Mouse (Mus musculus) T-helper 1 cell (primary cell): ENCODE data around the gene Hk1.

Source experiments
- in situ Hi-C: fragments of 300-600 bp; cut with MboI, MseI; formaldehyde crosslinking; loops from one replicate; pipeline ENCODE4 v1.15.1; 2025; ENCODE audit warnings: high pct_unique_total_duplicates

The Hk1 gene

DNA sequence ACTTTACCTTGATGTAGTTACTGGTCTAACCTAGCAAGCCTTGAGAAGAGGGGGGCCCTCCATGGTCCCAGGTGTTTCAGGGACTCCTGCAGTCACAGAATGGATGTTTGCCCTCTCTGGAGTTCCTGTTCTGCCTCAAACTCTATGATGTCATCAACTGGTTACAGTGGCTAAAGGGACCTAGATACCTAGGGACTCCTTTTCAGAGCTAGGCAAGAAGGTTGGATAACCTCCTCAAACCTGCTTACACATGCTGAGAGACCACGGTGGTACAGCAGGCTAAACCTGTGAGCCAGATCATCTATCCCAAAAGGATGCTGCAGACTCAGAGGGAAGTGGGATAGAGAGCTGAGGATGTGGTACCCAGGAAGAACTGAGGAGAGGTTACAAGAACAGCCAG lies at the start of gene Hk1:
Gene Hk1 (minus strand): TSS at position 101 of the 400 bp plus-strand sequence.
- in situ Hi-C loops: loop anchor here (25.0 kb wide), 1 partner anchor 1918 kb away; no protein-coding TSS in a partner anchor

- in situ Hi-C loops: loop anchor here (5.0 kb wide), 1 partner anchor 73 kb away; no protein-coding TSS in a partner anchor
Observed at GRCm38 (mm10) chr10:62425081-62425871, 45.6 kb upstream of the Hk1 start.

DNA sequence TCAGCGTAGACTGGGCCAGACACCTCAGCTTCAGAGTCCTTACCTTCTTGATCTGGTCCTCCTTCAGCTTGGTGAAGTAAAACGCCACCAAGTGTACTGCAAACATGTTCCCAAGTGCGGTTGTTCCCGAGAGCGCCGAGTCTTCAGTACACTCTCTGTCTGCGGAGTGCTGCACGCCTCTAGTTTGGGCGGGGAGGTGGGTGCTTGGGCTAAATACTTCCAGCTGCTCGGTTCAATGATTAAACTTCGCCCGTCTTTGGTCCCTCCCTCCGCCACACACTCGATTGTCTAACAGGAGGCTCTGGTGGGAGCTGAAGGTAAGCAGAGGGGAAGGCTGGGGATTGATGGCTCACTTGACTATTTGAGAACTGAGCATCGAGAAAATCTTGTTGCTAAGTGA lies 42.5 kb upstream of the Hk1 start, which contains the start of gene Hkdc1:
Gene Hkdc1 (minus strand): TSS at position 237 of the 400 bp plus-strand sequence.
- in situ Hi-C loops: no loop called here

DNA sequence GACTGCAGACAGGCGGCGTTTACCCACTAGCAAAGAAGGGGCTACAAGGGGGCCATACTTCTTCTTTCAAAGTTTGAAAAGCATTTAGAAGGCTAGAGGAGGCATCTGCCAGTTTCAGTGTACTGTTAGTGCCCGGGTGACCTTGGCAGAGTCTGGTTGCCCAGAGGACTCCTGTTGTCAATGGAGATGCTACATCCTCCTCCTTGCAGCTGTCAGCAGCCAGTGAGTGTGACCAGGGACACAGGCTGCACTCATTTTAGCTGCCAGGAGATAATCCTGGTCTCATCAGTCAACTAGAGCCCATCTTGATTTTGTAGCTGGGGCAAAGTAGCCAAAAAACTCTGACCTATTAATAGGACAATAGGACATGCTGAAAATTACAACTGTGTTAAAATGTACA lies 41.4 kb upstream of the Hk1 start:
- in situ Hi-C loops: no loop called here

DNA sequence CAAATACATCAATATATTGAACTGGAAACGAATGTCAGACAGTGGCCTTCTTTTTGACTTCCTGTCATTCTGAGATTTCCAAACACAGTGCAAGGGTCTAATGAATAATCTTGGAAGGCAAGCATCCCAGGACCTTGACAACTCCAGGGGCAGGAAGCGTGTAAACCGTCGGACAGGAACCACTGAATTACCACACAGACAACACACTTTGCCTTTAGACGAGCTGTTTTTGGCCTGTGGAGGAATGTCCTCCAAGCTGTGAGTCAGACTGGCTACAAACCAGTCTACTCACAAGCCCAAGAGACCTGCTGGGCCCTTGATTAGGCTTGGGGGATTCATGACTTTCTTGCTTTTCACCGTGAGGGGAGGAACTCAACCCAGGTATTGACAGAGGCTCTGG lies 40.7 kb upstream of the Hk1 start:
- in situ Hi-C loops: no loop called here

DNA sequence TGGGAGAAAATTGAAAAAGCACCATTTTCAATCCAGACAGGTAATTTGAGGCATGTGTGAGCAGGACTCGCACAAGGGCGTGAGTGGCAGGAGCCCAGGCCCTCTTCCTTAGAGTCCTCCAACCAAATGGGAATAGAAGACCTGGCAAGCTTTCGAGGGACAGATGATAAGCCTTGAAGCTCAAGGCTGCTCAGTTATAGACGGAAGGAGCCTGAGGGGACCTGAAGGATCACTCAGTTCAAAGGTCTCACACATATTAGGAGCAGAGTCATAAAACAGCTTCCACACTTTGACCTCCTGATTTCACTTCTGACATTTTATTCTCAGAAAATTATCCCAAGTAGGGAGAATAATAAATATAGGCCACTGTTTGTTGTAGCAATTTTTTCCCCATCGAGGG lies 39.7 kb upstream of the Hk1 start:
- in situ Hi-C loops: loop anchor here (5.0 kb wide), 1 partner anchor 147 kb away; no protein-coding TSS in a partner anchor

DNA sequence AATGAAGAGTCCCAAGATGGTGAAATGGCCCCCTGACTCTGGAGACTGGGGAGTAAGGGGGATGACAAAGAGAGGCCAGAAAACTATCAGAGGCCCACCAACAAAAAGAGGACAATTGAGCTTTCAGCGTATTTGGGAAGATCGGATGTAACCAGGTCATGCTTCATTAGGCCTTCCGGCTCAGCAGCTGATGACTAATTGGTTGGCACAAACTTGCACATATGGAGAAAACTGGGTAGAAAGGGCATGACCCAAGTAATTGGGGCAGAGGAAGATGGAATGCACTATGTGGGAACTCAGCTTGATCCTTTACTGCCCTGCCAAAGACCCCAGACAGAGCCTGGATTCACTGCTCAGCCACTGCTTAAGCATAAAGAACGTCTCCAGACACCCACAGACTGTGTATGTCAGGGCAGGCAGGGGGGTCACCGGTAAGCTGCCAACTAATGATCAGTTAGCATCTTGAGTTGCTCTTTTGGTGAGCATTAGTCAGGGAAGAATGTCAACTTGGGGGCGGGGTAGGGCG lies 39.2 kb upstream of the Hk1 start:
- in situ Hi-C loops: loop anchor here (5.0 kb wide), 1 partner anchor 147 kb away; no protein-coding TSS in a partner anchor

DNA sequence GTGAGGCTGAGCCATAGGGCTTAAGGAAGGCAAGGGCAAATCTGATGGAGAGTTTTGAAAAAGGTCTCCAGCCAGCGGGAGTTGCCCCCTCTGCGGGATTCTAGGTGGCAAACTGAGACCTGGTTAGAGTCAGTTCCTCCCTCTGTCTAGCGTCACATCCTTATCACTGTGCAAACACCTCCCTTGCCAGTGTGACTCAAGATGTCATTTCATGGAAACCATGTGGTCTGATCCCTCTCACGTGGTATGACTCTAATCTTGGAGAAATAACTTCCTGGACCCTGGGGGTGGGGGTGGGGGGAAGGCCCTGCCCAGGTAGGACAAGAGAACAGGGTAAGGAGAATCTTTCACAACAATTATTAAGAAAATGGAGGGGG lies 33.9 kb upstream of the Hk1 start:
- in situ Hi-C loops: no loop called here

DNA sequence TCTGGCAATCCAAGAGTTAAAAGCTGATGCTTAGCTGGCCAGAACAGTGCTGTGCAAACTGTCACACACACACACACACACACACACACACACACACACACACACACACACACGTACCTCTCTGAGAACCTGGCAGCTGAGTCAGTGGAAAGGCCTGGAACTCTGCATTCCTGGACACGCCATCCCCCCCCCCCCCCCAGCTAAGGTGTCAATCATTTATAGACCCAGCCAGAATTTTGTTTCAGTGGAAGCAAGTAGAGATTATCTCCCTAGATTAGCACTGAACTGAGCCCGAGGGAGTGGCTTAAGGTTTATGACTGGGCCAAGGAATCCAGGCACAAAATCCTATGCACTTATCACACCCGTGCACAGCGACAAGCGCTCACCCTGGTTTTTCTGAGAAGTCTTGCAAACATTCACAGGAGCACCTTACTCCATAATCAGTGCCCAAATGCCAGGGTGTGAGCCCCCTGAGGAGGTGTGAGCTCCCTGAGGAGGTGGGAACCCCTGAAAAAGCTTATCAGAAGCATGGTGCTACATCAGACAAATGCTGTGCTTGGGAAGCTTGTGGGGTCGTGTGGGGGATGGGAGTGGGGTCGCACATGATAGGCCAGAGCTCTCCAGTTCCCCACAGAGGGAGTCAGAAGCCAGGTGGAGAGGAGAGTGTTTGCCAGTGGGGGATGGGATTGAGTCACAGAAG lies 33.3 kb upstream of the Hk1 start:
- in situ Hi-C loops: no loop called here

- in situ Hi-C loops: no loop called here
Observed at GRCm38 (mm10) chr10:62411431-62412410, 32.0 kb upstream of the Hk1 start.

- in situ Hi-C loops: no loop called here
Observed at GRCm38 (mm10) chr10:62410943-62411342, 31.2 kb upstream of the Hk1 start.

GRCm38 (mm10) chr10:62404901-62405300 lies 25.2 kb upstream of the Hk1 start:
- in situ Hi-C loops: no loop called here

- in situ Hi-C loops: no loop called here
Observed at GRCm38 (mm10) chr10:62401641-62402111, 22.0 kb upstream of the Hk1 start.

GRCm38 (mm10) chr10:62383011-62383410 lies 3.3 kb upstream of the Hk1 start:
- in situ Hi-C loops: loop anchor here (25.0 kb wide), 1 partner anchor 1921 kb away; no protein-coding TSS in a partner anchor

GRCm38 (mm10) chr10:62380936-62381335 lies 1.2 kb upstream of the Hk1 start:
- in situ Hi-C loops: loop anchor here (25.0 kb wide), 1 partner anchor 1919 kb away; no protein-coding TSS in a partner anchor

GRCm38 (mm10) chr10:62358827-62359226 lies 20.9 kb downstream of the Hk1 start:
- in situ Hi-C loops: no loop called here

GRCm38 (mm10) chr10:62356105-62356730 lies 23.5 kb downstream of the Hk1 start:
- in situ Hi-C loops: no loop called here

- in situ Hi-C loops: no loop called here
Observed at GRCm38 (mm10) chr10:62345147-62345546, 34.6 kb downstream of the Hk1 start.

DNA sequence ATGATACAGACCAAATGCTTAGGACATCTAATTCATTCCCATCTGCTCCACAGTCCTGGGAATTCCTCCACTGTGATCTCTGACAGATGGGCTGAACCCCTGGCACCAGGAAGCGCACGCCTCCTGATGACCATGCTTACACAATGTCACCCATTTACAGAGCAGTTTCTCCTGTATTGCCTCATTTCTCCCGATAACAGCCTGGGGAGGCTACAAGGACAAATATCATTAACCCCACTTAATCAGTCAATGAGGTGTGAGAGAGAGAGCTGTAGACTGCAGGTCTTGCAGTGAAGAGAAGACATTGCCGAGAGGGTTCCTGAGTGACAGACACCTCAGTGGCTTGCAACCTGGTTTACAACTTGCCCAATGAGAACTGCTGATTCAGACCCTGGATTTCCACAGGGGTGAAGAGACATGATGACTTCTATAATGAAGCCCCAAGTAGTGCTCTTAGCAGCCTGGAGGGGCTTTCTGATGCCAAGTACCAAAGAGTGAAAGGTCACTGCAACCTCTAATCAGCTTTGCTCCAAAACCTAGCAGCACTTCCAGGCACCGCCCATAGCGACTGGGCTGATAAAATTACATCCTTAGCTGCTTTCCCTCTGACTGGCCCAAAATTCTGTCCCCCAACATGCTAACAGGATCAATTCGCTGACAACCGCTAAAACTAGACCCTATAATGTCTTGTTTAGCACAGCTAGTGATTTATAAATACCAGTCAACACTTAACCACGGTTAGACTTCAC lies 35.5 kb downstream of the Hk1 start:
- in situ Hi-C loops: no loop called here

- in situ Hi-C loops: no loop called here
Observed at GRCm38 (mm10) chr10:62342512-62342911, 37.2 kb downstream of the Hk1 start.
